Mouse (Mus musculus): ENCODE data around the gene Slc25a33. TPM values are rescaled to one million over a fixed set of nuclear protein-coding genes. Genes with fewer than 3 reads are reported as not detected.

Slc25a33 gene
- total and polyA plus RNA-seq, 2 experiments from 2014 or later = 20.4 to 39.6 TPM

DNA sequence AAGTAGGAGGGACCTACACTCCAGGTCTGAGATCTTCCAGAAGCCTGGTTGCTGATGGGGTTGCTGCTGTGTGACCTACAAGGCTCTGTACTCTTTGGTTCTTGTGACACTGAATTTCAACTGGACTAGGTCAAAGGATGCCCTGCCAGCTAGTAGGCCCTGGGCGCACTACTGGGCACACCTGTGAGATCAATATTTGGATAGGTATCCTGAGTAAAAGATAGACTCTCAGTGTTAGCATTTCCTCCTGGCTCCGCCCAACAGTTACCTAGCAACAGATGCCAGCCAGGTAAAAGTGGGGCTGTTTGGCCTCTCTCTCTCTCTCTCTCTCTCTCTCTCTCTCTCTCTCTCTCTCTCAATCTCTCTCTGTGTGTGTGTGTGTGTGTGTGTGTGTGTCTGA lies 16.9 kb upstream of the Slc25a33 start:
- ATAC-seq (no peak), DNase-seq (ENCODE audit: low spot score) (no peak)
- no peaks in the 10 kb centered on the region for H3K36me3 ChIP-seq (ENCODE audit: insufficient read depth, low read length)

DNA sequence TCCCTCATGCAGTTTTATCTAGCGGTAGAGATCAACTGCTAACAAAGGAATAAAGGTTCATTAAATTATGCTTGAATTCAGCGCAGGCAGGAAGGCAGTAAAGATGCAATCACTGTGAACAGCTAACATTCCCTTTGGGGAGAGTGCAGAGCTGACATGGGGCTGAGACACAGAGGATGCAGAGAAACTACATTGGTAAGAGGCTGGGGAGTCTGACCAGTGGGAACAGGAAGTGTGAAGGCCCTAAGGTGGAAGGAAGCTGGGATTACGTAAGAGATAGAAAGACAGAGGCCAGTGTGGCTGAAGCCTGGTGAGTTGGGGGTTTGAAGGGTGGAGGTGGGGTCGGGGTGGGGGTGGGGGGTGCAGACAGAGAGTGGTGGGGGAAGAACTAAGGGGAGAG lies 16.5 kb upstream of the Slc25a33 start:
- H3K4me1 ChIP-seq (ENCODE audit: insufficient read depth, low read length) = peaks cover 3% of the 10 kb centered on the region; the same call in 1 of the 2 replicates
- 60% methylated on average over 4 of the region's 4 CpGs for WGBS
- no peak overlapping the region for H3K4me2 ChIP-seq (ENCODE audit: low read depth, low read length)
- no peak overlapping the region for H3K9ac ChIP-seq (replicated peaks; ENCODE audit: low read length)
- H3K27me3 ChIP-seq (ENCODE audit: insufficient read depth, low read length) = no peaks in the 10 kb centered on the region
- H3K4me3 ChIP-seq (ENCODE audit: low read length) = no peak overlapping the region
- H3K27ac ChIP-seq = no peak overlapping the region
- DNase-seq (ENCODE audit: low spot score) = no peak
- no peak for ATAC-seq
- H3K9me3 ChIP-seq (ENCODE audit: low read length) = no peaks in the 10 kb centered on the region
- no peaks in the 10 kb centered on the region for H3K36me3 ChIP-seq (ENCODE audit: insufficient read depth, low read length)
- no peak for TF ChIP-seq CTCF (IDR thresholded peaks at IDR 0.05; ENCODE audit: low read depth)

More for the DNA sequence above, 16.9 kb upstream of the Slc25a33 start:
- no peaks in the 10 kb centered on the region for H3K27me3 ChIP-seq (ENCODE audit: insufficient read depth, low read length)
- H3K4me3 ChIP-seq (ENCODE audit: low read length) = no peak overlapping the region
- H3K9ac ChIP-seq (replicated peaks; ENCODE audit: low read length) = no peak overlapping the region
- no peaks in the 10 kb centered on the region for H3K9me3 ChIP-seq (ENCODE audit: low read length)
- H3K27ac ChIP-seq = no peak overlapping the region
- 97% methylated on average over 2 of the region's 2 CpGs for WGBS
- no peak overlapping the region for H3K4me2 ChIP-seq (ENCODE audit: low read depth, low read length)
- TF ChIP-seq CTCF (IDR thresholded peaks at IDR 0.05; ENCODE audit: low read depth) = no peak
- H3K4me1 ChIP-seq (ENCODE audit: insufficient read depth, low read length) = peaks cover 3% of the 10 kb centered on the region; the same call in 1 of the 2 replicates

DNA sequence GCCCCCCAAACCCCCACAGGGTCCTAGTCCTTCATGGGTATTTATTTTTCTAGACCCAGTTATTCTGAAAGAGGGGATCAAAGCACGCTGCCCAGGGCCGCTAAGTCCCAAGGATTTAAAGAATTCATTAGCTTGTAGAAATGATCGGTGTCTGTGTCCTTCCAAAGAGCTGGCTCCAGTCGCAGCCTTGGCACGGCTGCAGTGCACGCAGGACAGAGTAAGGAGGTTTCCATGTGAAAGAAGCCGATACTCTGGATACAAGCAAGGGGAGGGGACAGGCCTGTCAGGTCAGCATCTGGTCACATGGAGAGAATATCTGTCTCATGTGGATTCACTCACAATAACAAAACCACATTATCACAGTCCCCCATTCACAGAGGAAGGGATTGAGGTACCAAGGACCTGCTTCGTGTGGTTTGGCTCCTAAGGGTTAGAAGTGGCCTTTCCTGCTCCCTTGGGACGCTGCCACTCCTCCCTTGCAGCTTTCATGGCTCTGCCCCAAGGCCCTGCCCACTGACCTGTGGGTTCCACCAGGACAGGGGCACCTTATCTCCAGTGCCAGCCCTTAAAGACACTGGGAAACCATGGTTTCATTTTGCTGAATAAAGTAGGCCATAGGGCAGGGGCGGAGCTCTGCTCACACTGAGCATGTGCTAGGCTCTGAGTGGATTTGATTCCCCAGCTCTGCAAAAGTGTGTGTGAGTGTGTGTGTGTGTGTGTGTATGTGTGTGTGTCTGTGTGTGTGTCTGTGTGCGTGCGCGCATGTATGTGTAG lies 15.5 kb upstream of the Slc25a33 start:
- Histone ChIP-seq H3K36me3 (ENCODE audit: insufficient read depth, low read length) (no peaks in the 10 kb centered on the region), H3K9ac (replicated peaks; ENCODE audit: low read length) (no peak overlapping the region), H3K4me3 (ENCODE audit: low read length) (no peak overlapping the region), H3K4me1 (ENCODE audit: insufficient read depth, low read length) (peaks cover 3% of the 10 kb centered on the region; the same call in 1 of the 2 replicates), H3K4me2 (ENCODE audit: low read depth, low read length) (no peak overlapping the region), H3K9me3 (ENCODE audit: low read length) (no peaks in the 10 kb centered on the region), H3K27ac (peak overlapping the region; percentile 51; the same call in 1 of the 2 replicates), H3K27me3 (ENCODE audit: insufficient read depth, low read length) (no peaks in the 10 kb centered on the region)
- no peak for TF ChIP-seq CTCF (IDR thresholded peaks at IDR 0.05; ENCODE audit: low read depth)
- WGBS = 59% methylated on average over 13 of the region's 13 CpGs
- ATAC-seq (0 out of 2 replicates have a peak, but pooled peaks have one; percentile 50), DNase-seq (ENCODE audit: low spot score) (no peak)

DNA sequence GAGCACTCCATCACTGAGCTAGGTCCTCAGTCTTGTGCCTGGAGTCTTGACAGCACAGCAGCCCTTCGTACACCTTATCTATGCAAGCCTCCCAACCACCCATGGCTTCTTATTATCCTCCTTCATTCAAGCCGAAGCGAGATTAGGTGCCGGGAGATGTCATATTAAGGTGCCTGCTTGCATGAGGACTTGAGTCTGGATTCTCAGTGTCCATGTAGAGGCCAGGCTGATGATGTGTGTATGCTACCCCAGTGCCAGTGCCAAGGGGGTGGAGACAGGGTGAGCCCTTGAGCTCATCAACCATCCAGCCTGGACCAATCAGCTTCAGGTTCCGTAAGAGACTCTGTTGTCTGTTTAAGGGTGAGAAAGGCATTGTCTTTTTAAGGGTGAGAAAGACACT lies 10.8 kb upstream of the Slc25a33 start:
- Histone ChIP-seq H3K36me3 (ENCODE audit: insufficient read depth, low read length) (no peaks in the 10 kb centered on the region), H3K9me3 (ENCODE audit: low read length) (no peaks in the 10 kb centered on the region), H3K4me3 (ENCODE audit: low read length) (no peak overlapping the region), H3K27me3 (ENCODE audit: insufficient read depth, low read length) (no peaks in the 10 kb centered on the region), H3K4me2 (ENCODE audit: low read depth, low read length) (no peak overlapping the region), H3K27ac (no peak overlapping the region), H3K4me1 (ENCODE audit: insufficient read depth, low read length) (no peaks in the 10 kb centered on the region; the same call in 1 of the 2 replicates), H3K9ac (replicated peaks; ENCODE audit: low read length) (no peak overlapping the region)
- DNase-seq (ENCODE audit: low spot score) = no peak
- WGBS = 88% methylated on average over 5 of the region's 5 CpGs
- TF ChIP-seq CTCF (IDR thresholded peaks at IDR 0.05; ENCODE audit: low read depth) = no peak
- ATAC-seq = no peak

DNA sequence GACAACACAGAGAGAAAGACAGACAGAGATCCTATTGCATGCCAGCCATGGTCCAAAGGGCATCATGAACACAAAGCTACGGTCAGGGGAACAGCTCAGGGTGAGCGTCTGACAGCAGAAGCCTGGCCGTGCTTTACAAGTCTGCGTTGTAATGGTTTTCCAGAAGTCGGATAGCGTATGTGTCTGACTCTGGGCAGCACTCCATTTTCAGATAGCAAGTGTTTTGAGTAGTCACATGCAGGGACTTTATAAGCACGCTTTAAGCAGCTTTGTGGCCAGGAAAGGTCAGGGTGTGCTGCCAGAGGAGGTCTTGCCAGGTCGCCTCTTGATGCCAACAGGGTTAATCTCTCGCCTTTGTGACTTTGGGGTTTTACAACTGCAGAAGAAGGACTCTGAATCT lies 10.3 kb upstream of the Slc25a33 start:
- 83% methylated on average over 9 of the region's 9 CpGs for WGBS

DNA sequence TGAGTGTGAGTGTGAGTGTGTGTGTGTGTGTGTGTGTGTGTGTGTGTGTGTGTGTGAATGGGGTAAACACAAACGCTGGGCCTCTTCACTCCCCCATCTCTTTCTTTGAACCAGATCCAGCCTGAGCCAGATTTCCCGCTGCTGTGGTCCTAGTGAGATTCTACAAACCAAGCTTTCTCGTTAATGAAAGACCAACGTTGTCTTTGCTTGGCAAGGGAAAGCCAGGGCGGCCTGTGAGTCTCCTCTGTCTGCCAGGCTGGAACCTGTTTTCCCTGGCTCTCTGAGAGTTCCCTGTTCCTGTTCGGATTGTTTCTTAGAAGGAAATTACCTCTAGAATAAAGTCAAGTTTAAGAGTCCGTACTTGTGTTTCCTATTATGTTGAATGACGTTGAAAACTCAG lies 8.9 kb upstream of the Slc25a33 start:
- H3K27me3 ChIP-seq (ENCODE audit: insufficient read depth, low read length) = no peaks in the 10 kb centered on the region
- TF ChIP-seq CTCF (IDR thresholded peaks at IDR 0.05; ENCODE audit: low read depth) = no peak
- H3K9ac ChIP-seq (replicated peaks; ENCODE audit: low read length) = no peak overlapping the region
- DNase-seq (ENCODE audit: low spot score) (peak; percentile 67), ATAC-seq (peak; percentile 83)
- no peaks in the 10 kb centered on the region for H3K4me1 ChIP-seq (ENCODE audit: insufficient read depth, low read length)
- H3K36me3 ChIP-seq (ENCODE audit: insufficient read depth, low read length) = no peaks in the 10 kb centered on the region
- 52% methylated on average over 8 of the region's 8 CpGs for WGBS
- peak overlapping the region; percentile 79 for H3K27ac ChIP-seq
- no peaks in the 10 kb centered on the region for H3K9me3 ChIP-seq (ENCODE audit: low read length)
- no peak overlapping the region for H3K4me3 ChIP-seq (ENCODE audit: low read length)
- H3K4me2 ChIP-seq (ENCODE audit: low read depth, low read length) = no peak overlapping the region

More for the DNA sequence above, 10.3 kb upstream of the Slc25a33 start:
- Histone ChIP-seq H3K4me1 (ENCODE audit: insufficient read depth, low read length) (no peaks in the 10 kb centered on the region; the same call in 1 of the 2 replicates), H3K9me3 (ENCODE audit: low read length) (no peaks in the 10 kb centered on the region), H3K27ac (no peak overlapping the region), H3K4me3 (ENCODE audit: low read length) (no peak overlapping the region), H3K36me3 (ENCODE audit: insufficient read depth, low read length) (no peaks in the 10 kb centered on the region), H3K27me3 (ENCODE audit: insufficient read depth, low read length) (no peaks in the 10 kb centered on the region), H3K4me2 (ENCODE audit: low read depth, low read length) (no peak overlapping the region), H3K9ac (replicated peaks; ENCODE audit: low read length) (no peak overlapping the region)
- DNase-seq (ENCODE audit: low spot score) (no peak), ATAC-seq (no peak)
- TF ChIP-seq CTCF (IDR thresholded peaks at IDR 0.05; ENCODE audit: low read depth) = no peak

Measured in hindbrain, postnatal 0 days (tissue).